Mouse (Mus musculus) midbrain, embryonic 12.5 days (tissue): ENCODE measurements around the gene Phactr3. TPM values are rescaled to one million over a fixed set of nuclear protein-coding genes. Genes with fewer than 3 reads are reported as not detected.

Source experiments
- ATAC-seq: fragments of 200-750 bp; cut with Nextera tagmentation; 2 replicates; pipeline ENCODE4 v1.8.0; 2017; ENCODE audit warnings: low read depth, moderate TSS enrichment, moderate library complexity; ENCODE audit not compliant: low FRiP score
- H3K27ac ChIP-seq: fragments of 300-500 bp; sonication (generic); replicated peaks from 2 replicates; pipeline ENCODE4 v1.5.1; 2016; ENCODE audit warnings: mild to moderate bottlenecking
- H3K27me3 ChIP-seq: fragments of 300-500 bp; sonication (generic); 2 replicates; pipeline ENCODE4 v1.6.1; 2016; ENCODE audit warnings: mild to moderate bottlenecking
- H3K36me3 ChIP-seq: fragments of 300-500 bp; sonication (generic); 2 replicates; pipeline ENCODE4 v1.6.1; 2016
- H3K4me1 ChIP-seq: fragments of 300-500 bp; sonication (generic); 2 replicates; pipeline ENCODE4 v1.6.1; 2016
- H3K4me2 ChIP-seq: fragments of 300-500 bp; sonication (generic); replicated peaks from 2 replicates; pipeline ENCODE4 v1.6.1; 2016; ENCODE audit warnings: mild to moderate bottlenecking, moderate library complexity
- H3K4me3 ChIP-seq: fragments of 300-500 bp; sonication (generic); 2 replicates; pipeline ENCODE4 v1.5.1; 2016; ENCODE audit warnings: mild to moderate bottlenecking
- H3K9ac ChIP-seq: fragments of 300-500 bp; sonication (generic); replicated peaks from 2 replicates; pipeline ENCODE4 v1.6.1; 2016; ENCODE audit warnings: mild to moderate bottlenecking, moderate library complexity
- H3K9me3 ChIP-seq: fragments of 300-500 bp; sonication (generic); 2 replicates; pipeline ENCODE4 v1.6.1; 2016; ENCODE audit warnings: mild to moderate bottlenecking
- WGBS: fragments of 180-500 bp; shearing (Covaris S2); methylation state at CpG from one replicate; pipeline ENCODE4 v1.1.7; 2016; 5-methylcytosine and 5-hydroxymethylcytosine counted together
- polyA plus RNA-seq: library from polyadenylated mRNA; unstranded; fragments of >200 nt; fragmentation: Nextera tagmentation; extraction: Ambion mirVana; gene quantifications from 2 replicates; pipeline ENCODE4 v1.2.1, GENCODE M21; 2016

Gene Phactr3
- polyA plus RNA-seq, 1 experiment from 2014 or later, result 19.1 TPM

DNA sequence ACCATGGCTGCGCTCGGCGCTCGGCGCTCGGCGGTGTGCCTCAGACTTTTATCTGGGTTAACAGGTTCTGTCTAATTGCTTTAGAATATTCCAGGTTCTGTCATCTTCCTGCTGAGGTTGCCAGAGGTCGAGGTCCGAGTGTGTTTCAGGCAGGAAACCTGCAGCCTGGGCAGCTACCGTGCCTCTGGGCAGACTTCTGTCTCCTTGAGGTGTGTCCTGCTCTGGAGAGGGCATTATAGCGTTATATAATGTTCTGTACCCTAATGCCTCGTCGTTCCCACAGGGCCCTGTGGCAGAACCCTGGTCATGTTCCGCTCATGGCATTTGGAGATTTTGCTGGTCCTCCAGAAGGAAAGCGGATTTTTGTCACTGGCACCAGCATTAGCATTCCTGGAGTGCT lies 4.7 kb downstream of the Phactr3 start:
- Histone ChIP-seq H3K4me3 (no peak overlapping the region), H3K9me3 (no peaks in the 10 kb centered on the region), H3K9ac (no peak overlapping the region), H3K4me2 (no peak overlapping the region), H3K27me3 (peaks cover 30% of the 10 kb centered on the region), H3K4me1 (peaks cover 10% of the 10 kb centered on the region), H3K36me3 (no peaks in the 10 kb centered on the region), H3K27ac (no peak overlapping the region)
- ATAC-seq, result no peak
- WGBS, result 77% methylated on average over 15 of the region's 15 CpGs

DNA sequence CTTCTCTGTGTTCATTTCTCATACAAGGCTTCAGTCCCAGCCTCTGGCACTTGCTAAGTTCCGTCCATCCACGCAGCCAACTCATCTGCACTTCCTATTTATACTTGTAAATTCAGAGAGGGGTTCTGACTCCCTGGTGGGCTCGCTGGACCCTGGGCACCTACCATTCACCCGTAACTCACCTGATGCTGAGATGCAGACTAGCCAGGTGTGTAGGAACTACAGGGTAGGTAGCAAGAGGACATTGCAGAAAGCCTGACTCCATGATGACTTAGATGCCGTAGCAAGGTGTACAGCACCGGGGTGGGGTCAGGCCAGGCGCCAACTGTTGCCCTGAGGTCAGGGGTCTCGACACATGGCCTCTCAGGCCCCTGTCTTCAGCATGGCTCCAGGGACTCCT lies 6.7 kb downstream of the Phactr3 start:
- Histone ChIP-seq H3K9me3 (no peaks in the 10 kb centered on the region), H3K27ac (no peak overlapping the region), H3K27me3 (peaks cover 10% of the 10 kb centered on the region), H3K9ac (no peak overlapping the region), H3K4me3 (no peak overlapping the region), H3K4me1 (no peaks in the 10 kb centered on the region), H3K4me2 (no peak overlapping the region), H3K36me3 (no peaks in the 10 kb centered on the region)
- WGBS, result 80% methylated on average over 8 of the region's 8 CpGs
- ATAC-seq, result no peak

DNA sequence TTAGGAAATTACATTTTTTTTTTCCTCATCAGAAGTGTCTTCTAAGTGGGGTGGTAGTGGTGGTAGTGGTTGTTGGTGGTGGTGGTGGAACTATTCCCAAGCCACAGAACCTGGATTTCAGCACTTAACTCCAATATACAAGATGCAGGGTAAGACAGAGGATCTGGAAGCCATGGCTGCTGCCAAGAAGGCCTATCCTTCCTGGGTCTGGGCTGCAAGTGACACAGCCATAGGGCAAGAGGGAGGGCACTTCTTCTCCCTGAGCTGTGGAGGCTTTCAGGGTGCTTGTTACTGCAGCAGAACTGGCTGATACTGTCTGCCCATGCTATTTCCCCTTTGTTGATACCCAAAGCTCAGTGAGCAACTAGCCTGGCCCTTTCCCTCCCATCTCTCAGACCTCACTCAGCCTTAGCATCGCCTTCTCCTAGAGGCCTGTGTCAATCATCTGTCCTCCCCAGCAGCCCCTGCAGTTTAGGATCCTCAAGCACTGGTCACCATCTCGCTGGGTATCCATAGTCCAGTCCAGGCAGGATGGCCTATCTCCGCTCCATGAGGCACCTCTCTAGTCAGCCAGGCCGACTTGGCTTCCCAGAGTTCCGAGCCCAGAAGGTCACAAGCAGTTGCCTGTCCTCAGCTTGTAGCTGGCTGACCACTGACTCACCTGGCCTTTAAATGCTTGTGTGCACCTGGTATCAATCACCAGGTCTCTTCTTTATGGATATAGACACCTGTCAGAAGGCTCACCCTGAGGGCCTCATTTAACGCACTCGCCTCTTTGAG lies 7.5 kb downstream of the Phactr3 start:
- no peaks in the 10 kb centered on the region for H3K9me3 ChIP-seq
- H3K4me1 ChIP-seq, result no peaks in the 10 kb centered on the region
- ATAC-seq, result no peak
- H3K27ac ChIP-seq, result no peak overlapping the region
- H3K4me2 ChIP-seq, result no peak overlapping the region
- H3K27me3 ChIP-seq, result peaks cover 2% of the 10 kb centered on the region; the same call in 1 of the 2 replicates
- WGBS, result 94% methylated on average over 7 of the region's 7 CpGs
- no peak overlapping the region for H3K9ac ChIP-seq
- no peak overlapping the region for H3K4me3 ChIP-seq
- no peaks in the 10 kb centered on the region for H3K36me3 ChIP-seq

DNA sequence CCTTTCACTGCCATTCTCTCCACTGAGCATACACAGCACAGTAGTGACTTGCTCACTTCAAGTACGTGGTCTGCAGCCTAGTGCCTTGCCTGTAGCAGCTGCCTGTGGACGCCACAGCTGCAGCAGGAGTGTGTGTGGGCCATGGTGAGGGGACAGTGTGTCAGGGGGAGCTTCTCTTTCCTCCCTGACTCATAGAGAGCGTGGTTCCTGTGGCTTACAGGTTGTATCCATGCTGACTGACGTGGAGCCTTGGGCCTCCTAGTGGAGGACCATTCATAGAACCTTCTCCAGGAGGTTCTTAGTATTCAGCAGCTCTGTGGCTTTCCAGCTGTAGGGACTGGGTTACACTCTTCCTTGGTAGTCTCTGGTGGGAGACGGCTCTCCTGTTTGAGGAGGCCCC lies 9.8 kb downstream of the Phactr3 start:
- Histone ChIP-seq H3K4me1 (no peaks in the 10 kb centered on the region), H3K9ac (no peak overlapping the region), H3K4me3 (no peak overlapping the region), H3K9me3 (no peaks in the 10 kb centered on the region), H3K27me3 (no peaks in the 10 kb centered on the region), H3K36me3 (no peaks in the 10 kb centered on the region), H3K4me2 (no peak overlapping the region), H3K27ac (no peak overlapping the region)
- 78% methylated on average over 5 of the region's 5 CpGs for WGBS
- ATAC-seq, result no peak

DNA sequence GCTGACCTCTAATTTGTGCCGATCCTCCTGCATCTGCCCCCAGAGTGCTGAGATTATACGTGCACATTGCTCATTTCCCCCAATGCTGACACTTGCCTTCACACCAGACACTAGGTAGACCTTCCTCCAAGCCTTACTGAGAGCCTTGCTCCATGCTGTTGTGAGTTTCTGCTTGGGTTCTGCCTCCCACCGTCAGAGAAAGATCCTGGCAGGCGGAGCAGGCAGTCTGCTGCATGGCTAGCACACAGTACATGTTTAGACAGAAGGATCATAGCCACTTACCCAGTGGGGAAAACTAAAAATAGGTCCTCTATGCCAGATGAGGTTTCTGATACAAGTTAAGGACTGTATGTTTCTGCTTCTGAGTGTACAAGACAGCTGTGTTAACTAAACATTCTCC lies 10.4 kb downstream of the Phactr3 start:
- Histone ChIP-seq H3K4me2 (no peak overlapping the region), H3K9me3 (no peaks in the 10 kb centered on the region), H3K4me3 (no peak overlapping the region), H3K27me3 (no peaks in the 10 kb centered on the region), H3K36me3 (no peaks in the 10 kb centered on the region), H3K27ac (no peak overlapping the region), H3K9ac (no peak overlapping the region), H3K4me1 (no peaks in the 10 kb centered on the region)
- no peak for ATAC-seq
- WGBS, result 78% methylated on average over 4 of the region's 4 CpGs

DNA sequence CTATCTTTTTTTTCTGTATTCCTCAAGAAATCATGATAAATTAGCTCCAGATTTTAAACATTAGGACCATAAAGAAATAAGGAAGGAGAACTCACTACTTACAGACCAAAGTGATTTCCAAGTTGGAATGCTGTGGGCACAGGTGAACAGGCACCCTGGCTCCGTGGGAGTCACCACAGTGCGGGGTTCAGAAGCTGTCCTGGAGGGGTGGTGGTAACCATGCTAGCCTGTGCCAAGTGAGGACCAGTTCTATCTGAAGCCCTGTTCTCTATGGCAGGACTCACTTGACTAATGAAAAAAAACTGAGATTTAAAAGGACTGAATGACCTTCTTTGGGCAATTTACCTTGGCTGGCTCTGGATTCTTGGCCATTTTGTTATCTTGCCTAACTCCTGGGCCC lies 10.9 kb downstream of the Phactr3 start:
- no peak overlapping the region for H3K4me2 ChIP-seq
- H3K27ac ChIP-seq, result no peak overlapping the region
- no peaks in the 10 kb centered on the region for H3K4me1 ChIP-seq
- 84% methylated on average over 2 of the region's 2 CpGs for WGBS
- no peak overlapping the region for H3K4me3 ChIP-seq
- no peak overlapping the region for H3K9ac ChIP-seq
- H3K36me3 ChIP-seq, result no peaks in the 10 kb centered on the region
- H3K27me3 ChIP-seq, result no peaks in the 10 kb centered on the region
- no peaks in the 10 kb centered on the region for H3K9me3 ChIP-seq
- no peak for ATAC-seq

DNA sequence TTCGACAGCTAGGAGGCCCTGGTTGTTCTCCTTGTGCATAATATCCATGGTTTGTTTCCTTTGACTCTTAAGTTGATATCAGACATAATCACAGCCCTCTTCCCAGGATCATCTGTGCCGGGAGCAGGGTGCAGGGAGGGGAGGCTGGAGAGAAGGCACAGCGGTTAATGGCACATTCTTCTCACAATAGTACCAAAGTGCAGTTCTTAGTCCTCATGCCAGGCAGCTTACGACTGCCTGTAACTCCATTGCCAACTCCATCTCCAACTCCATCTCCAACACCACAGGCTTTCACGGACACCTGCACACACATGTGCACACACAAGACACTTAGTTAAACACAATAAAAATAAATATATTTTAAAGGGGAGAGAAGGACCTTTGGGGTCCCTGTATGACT lies 11.8 kb downstream of the Phactr3 start:
- Histone ChIP-seq H3K27me3 (no peaks in the 10 kb centered on the region), H3K4me3 (no peak overlapping the region), H3K9ac (no peak overlapping the region), H3K4me2 (no peak overlapping the region), H3K4me1 (no peaks in the 10 kb centered on the region), H3K9me3 (no peaks in the 10 kb centered on the region), H3K36me3 (no peaks in the 10 kb centered on the region), H3K27ac (no peak overlapping the region)
- 93% methylated on average over 5 of the region's 5 CpGs for WGBS
- ATAC-seq, result no peak

DNA sequence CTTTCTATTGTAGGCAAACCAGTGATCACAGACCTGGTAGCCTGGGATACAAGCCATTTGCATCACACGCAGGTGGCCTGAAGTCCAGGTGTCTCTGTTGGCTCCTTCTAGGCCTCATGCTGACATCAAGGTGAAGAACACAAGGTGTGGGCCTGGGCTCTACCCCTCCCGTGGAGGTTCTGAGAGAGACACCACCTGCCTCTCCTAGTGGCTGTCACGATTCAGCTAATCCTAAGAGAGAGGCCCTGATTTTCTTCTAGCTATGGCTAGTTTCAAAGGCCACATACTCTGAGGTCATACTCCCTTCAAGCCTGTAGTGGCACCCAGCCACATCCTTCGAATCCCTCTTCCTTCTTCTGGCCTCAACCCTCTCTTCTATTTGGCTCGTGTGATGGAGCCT lies 12.2 kb downstream of the Phactr3 start:
- WGBS, result 81% methylated on average over 5 of the region's 5 CpGs

DNA sequence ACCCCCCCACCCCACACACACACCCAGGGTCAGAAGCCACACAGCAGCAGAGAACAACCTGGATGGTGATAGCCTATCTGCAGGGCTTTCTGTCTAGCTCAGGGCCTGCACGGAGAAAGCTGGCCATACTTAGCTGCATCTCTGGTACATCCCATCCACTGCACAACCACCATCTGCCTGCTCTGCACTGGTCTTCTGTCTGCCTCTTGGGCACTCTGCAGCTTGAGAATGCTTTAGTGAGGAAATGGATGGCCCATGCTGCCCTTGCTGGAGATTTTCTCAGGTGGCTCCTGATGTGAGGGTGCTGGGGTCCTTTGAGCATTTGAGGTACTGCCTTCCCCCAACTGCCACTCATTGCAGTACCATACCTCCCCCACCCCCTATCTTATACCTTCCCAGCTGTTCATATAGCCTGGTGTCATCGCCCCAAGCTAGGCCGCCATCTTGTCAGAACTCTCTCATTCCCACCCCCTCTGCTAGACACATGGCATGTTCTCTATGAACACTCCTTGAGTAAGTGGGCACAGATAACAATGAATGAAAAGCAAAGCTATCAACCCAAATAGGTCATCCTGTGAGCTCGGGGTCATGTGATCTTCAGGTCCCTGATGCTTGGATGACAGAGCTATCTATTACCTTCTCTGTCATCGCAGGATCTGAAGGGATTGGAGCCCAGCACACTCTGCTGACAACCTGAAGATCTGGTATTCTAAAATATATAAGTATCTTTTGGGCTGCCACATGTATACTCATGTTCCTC lies 13.0 kb downstream of the Phactr3 start:
- ATAC-seq, result no peak
- H3K4me2 ChIP-seq, result no peak overlapping the region
- 93% methylated on average over 5 of the region's 5 CpGs for WGBS

More for the DNA sequence above, 12.2 kb downstream of the Phactr3 start:
- H3K9me3 ChIP-seq, result no peaks in the 10 kb centered on the region
- H3K4me2 ChIP-seq, result no peak overlapping the region
- no peaks in the 10 kb centered on the region for H3K27me3 ChIP-seq
- no peaks in the 10 kb centered on the region for H3K4me1 ChIP-seq
- no peaks in the 10 kb centered on the region for H3K36me3 ChIP-seq
- H3K9ac ChIP-seq, result no peak overlapping the region
- H3K4me3 ChIP-seq, result no peak overlapping the region
- ATAC-seq, result no peak
- no peak overlapping the region for H3K27ac ChIP-seq

DNA sequence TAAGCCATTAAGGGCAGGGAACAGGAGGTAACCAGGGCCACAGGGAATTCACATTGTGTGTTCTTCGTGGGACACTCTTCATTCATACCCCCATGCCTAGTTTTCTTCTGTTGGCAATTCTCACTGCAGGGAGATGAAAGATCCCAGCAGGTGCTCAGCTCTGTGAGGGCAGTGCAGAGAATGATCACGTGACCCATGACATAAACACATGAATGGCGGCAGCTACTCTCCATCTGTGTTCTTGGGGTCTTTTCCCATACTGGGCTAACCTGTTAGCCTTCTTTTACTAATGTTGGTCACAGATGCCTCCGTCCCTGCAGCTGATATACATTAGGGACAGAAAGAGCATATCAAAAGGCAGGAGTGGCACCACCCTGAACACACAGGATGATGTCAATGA lies 16.9 kb downstream of the Phactr3 start:
- Histone ChIP-seq H3K27ac (no peak overlapping the region), H3K9me3 (no peaks in the 10 kb centered on the region), H3K4me3 (no peak overlapping the region), H3K4me2 (no peak overlapping the region), H3K4me1 (no peaks in the 10 kb centered on the region), H3K27me3 (no peaks in the 10 kb centered on the region), H3K9ac (no peak overlapping the region), H3K36me3 (no peaks in the 10 kb centered on the region)
- no peak for ATAC-seq
- 49% methylated on average over 4 of the region's 4 CpGs for WGBS

More for the DNA sequence above, 13.0 kb downstream of the Phactr3 start:
- H3K4me3 ChIP-seq, result no peak overlapping the region
- no peaks in the 10 kb centered on the region for H3K36me3 ChIP-seq
- H3K27ac ChIP-seq, result no peak overlapping the region
- H3K27me3 ChIP-seq, result no peaks in the 10 kb centered on the region
- no peaks in the 10 kb centered on the region for H3K4me1 ChIP-seq
- H3K9me3 ChIP-seq, result no peaks in the 10 kb centered on the region
- H3K9ac ChIP-seq, result no peak overlapping the region

DNA sequence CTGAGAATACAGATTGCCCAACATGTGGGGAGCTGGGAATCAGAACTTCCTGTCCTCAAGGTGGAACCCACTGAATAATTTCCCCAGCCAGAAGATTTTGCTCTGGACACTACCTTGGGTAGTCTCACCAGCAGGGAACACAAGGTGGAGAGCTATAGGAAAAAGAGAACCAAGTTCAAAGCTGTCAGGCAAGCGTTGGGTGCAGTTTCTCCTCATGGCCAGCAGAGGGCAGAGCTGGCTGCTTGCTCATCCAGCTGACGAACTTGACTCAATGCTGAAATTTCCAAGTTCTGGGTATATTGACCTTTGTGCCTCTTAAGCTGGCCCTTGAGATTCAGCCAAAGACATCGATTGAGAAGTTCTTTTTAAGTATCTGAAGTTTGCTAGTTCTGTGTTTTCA lies 18.7 kb downstream of the Phactr3 start:
- H3K4me1 ChIP-seq, result peaks cover 6% of the 10 kb centered on the region; the same call in 1 of the 2 replicates
- no peak overlapping the region for H3K4me2 ChIP-seq
- WGBS, result 8% methylated on average over 3 of the region's 3 CpGs
- H3K4me3 ChIP-seq, result no peak overlapping the region
- no peaks in the 10 kb centered on the region for H3K36me3 ChIP-seq
- no peak overlapping the region for H3K9ac ChIP-seq
- no peak for ATAC-seq
- H3K27me3 ChIP-seq, result peaks cover 6% of the 10 kb centered on the region
- no peak overlapping the region for H3K27ac ChIP-seq
- no peaks in the 10 kb centered on the region for H3K9me3 ChIP-seq

DNA sequence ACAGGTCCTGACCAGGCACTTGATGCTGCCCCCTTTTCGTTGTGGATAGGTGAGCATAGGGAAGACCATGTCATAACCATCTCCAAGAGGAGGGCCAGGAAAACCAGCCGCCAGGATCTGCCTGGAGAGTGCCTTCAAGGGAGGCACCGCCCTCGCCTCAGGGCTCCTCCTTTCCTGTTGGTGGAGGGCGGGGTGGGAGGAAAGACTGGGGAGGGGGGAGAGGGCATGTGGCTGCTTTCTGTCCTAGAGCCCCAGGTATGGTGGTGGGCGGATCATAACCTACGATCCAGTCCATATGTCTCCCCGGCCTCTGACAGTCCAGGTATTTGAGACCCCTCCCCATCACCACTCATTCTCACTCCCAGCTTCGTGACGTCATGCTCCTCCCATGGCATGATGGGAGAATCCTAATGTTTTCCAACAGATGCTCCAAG lies 22.7 kb downstream of the Phactr3 start:
- peak overlapping the region; percentile 82 for H3K9ac ChIP-seq
- peaks cover 12% of the 10 kb centered on the region for H3K27me3 ChIP-seq
- no peaks in the 10 kb centered on the region for H3K36me3 ChIP-seq
- H3K4me1 ChIP-seq, result peaks cover 17% of the 10 kb centered on the region
- H3K4me2 ChIP-seq, result peak overlapping the region; percentile 85
- 1% methylated on average over 9 of the region's 10 CpGs for WGBS
- peak; percentile 79 for ATAC-seq
- no peaks in the 10 kb centered on the region for H3K9me3 ChIP-seq
- peak overlapping the region; percentile 64 for H3K4me3 ChIP-seq
- peak overlapping the region; percentile 69; the same call in 1 of the 2 replicates for H3K27ac ChIP-seq
